Mouse (Mus musculus) CH12.LX (cell line): ENCODE measurements around the gene A730061H03Rik.
A peak's percentile ranks its signal among the peaks of the same experiment; 100 is the strongest.

Experiments
- BHLHE40 ChIP-seq: IDR thresholded peaks from 2 replicates; pipeline ENCODE4 v1.6.1; 2011; ENCODE audit warnings: mild to moderate bottlenecking, low read depth, low read length, improper control_type of control experiment
- CTCF ChIP-seq, 2 experiments: IDR thresholded peaks in 1 of 2; conservative IDR thresholded peaks in 1 of 2; 2 replicates each; pipeline ENCODE4 v1.5.1; 2011 to 2012; ENCODE audit warnings: low read depth in 2 of 2, low read length in 2 of 2, improper control_type of control experiment in 1 of 2, inconsistent platforms in 1 of 2, mild to moderate bottlenecking in 1 of 2, moderate library complexity in 1 of 2
- RAD21 ChIP-seq: IDR thresholded peaks from 2 replicates; pipeline ENCODE4 v1.6.1; 2011; ENCODE audit warnings: low read depth, mild to moderate bottlenecking, low read length, improper control_type of control experiment, moderate library complexity
- SMC3 ChIP-seq: IDR thresholded peaks from 2 replicates; pipeline ENCODE4 v1.6.1; 2011; ENCODE audit warnings: low read depth, low read length, improper control_type of control experiment
- TCF12 ChIP-seq: IDR thresholded peaks from 2 replicates; pipeline ENCODE4 v1.6.1; 2014; ENCODE audit warnings: low read depth, mild to moderate bottlenecking, inconsistent platforms, low read length, improper control_type of control experiment

DNA sequence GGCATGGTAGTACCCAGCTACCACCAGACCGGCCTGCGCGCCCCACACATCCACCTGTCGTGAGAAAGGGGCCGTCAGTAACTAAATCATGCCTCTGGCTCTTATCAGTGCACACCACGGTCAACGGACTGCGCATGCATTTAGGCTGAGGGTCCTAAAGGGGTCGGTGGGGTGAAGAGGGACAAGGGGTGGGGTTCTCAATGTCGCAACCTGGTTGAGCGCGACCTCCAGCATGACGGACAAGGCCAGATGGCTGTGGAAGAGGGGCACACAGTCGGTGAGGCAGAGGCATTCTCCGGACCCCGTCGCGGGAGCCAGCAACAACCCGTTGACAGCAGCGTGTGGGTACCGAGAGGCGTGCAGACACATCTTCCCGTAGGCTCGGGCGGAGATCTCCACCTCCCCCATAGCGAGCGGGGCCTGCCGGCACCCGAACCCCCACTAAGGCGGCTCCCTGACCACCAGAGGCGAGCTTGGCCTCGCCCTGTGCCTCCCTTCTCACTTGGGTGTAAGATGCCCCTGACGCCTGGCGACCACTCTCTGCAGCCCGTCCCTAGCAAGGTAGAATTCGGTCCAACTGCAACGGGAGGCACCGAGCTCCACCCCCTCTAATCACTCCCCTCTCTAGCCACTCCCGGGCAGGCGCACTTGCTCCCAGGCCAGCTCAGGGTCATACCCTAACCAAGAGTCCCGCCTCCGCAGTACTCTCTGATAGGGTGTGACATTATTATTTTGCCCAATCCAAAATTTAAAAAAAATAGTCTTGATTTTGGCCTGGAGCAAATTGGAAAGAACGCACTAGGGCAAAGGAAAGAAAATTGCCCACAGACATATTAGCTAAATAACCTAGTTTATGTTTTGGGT lies 24.7 kb upstream of the A730061H03Rik start, which contains the start of gene Emc9:
- no peak for TF ChIP-seq TCF12
- TF ChIP-seq SMC3: no peak
- 0 out of 2 replicates have a peak, but pooled peaks have one; percentile 7 for TF ChIP-seq BHLHE40
- no peak for TF ChIP-seq CTCF (conservative IDR thresholded peaks at IDR 0.05 in 1 of 2, IDR thresholded peaks at IDR 0.05 in 1 of 2; ENCODE audit: low read depth in 2 of 2, low read length in 2 of 2)
- TF ChIP-seq RAD21: no peak
